Mouse (Mus musculus) midbrain, embryonic 10.5 days (tissue): Measurements from ENCODE around the gene Zfp334. TPM values are rescaled to one million over a fixed set of nuclear protein-coding genes. Genes with fewer than 3 reads are reported as not detected.

Source experiments
- DNase-seq: peaks from one replicate; pipeline ENCODE4 v3.0.0-alpha.2; 2017; ENCODE audit warnings: low spot score
- H3K27ac ChIP-seq: fragments of 300-500 bp; sonication (generic); replicated peaks from 2 replicates; pipeline ENCODE4 v1.5.1; 2016; ENCODE audit warnings: mild to moderate bottlenecking
- H3K27me3 ChIP-seq: fragments of 300-500 bp; sonication (generic); 2 replicates; pipeline ENCODE4 v1.6.1; 2016; ENCODE audit warnings: low read depth, mild to moderate bottlenecking; ENCODE audit not compliant: poor library complexity, severe bottlenecking
- H3K36me3 ChIP-seq: fragments of 300-500 bp; sonication (generic); 2 replicates; pipeline ENCODE4 v1.6.1; 2016; ENCODE audit warnings: mild to moderate bottlenecking, moderate library complexity
- H3K4me1 ChIP-seq: fragments of 300-500 bp; sonication (generic); 2 replicates; pipeline ENCODE4 v1.6.1; 2016
- H3K4me3 ChIP-seq: fragments of 300-500 bp; sonication (generic); 2 replicates; pipeline ENCODE4 v1.5.1; 2016; ENCODE audit warnings: mild to moderate bottlenecking, moderate library complexity
- H3K9me3 ChIP-seq: fragments of 300-500 bp; sonication (generic); replicated peaks from 2 replicates; pipeline ENCODE4 v1.6.1; 2016; ENCODE audit warnings: mild to moderate bottlenecking
- whole genome bisulfite sequencing: fragments of 180-500 bp; shearing (Covaris S2); methylation state at CpG from one replicate; pipeline ENCODE4 v1.1.7; 2016; 5-methylcytosine and 5-hydroxymethylcytosine counted together
- polyA plus RNA-seq: library from polyadenylated mRNA; unstranded; fragments of >200 nt; fragmentation: Nextera tagmentation; extraction: Ambion mirVana; gene quantifications from 2 replicates; pipeline ENCODE4 v1.2.1, GENCODE M21; 2016

Gene Zfp334
- polyA plus RNA-seq, 1 experiment from 2014 or later = 19.9 TPM

DNA sequence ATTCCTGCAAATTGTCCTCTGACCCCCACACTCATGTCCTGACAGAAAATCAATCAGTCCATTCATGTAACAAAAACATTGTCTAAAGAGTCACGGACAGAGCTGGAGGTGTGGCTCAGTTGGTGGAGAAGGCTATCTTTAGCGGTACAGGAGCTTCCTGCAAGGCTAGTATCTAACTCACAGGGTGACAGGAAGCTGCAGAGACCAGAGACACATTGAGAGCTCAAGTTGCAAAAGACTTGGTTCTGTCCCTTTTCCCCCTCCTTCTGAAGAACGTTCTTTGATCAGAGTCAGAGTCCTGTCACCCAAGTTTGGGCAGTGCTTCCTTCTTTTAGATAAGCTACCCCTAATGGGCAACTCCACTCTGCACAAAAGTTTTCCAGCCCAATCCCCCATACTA, 58.4 kb downstream of the Zfp334 start:
- Histone ChIP-seq H3K9me3 (no peaks in the 10 kb centered on the region), H3K4me1 (peaks cover 37% of the 10 kb centered on the region)
- DNase-seq = no peak

GRCm38 (mm10) chr2:165328746-165329145, 59.3 kb downstream of the Zfp334 start:
- Histone ChIP-seq H3K4me3 (no peak overlapping the region), H3K4me1 (peaks cover 47% of the 10 kb centered on the region), H3K9me3 (no peaks in the 10 kb centered on the region), H3K27ac (no peak overlapping the region), H3K27me3 (peaks cover 48% of the 10 kb centered on the region), H3K36me3 (no peaks in the 10 kb centered on the region)
- 83% methylated on average over 5 of the region's 5 CpGs for WGBS
- no peak for DNase-seq

More for the DNA sequence above, 58.4 kb downstream of the Zfp334 start:
- Histone ChIP-seq H3K4me3 (no peak overlapping the region), H3K27me3 (peaks cover 50% of the 10 kb centered on the region), H3K36me3 (no peaks in the 10 kb centered on the region), H3K27ac (no peak overlapping the region)
- WGBS = 46% methylated on average over 3 of the region's 3 CpGs

GRCm38 (mm10) chr2:165327386-165327785, 60.7 kb downstream of the Zfp334 start:
- H3K4me1 ChIP-seq = peaks cover 50% of the 10 kb centered on the region
- H3K9me3 ChIP-seq = no peaks in the 10 kb centered on the region
- peaks cover 40% of the 10 kb centered on the region for H3K27me3 ChIP-seq
- H3K4me3 ChIP-seq = peak overlapping the region; percentile 94
- H3K36me3 ChIP-seq = no peaks in the 10 kb centered on the region; the same call in 1 of the 2 replicates
- H3K27ac ChIP-seq = peak overlapping the region; percentile 91; the same call in 1 of the 2 replicates
- 61% methylated on average over 7 of the region's 7 CpGs for WGBS
- DNase-seq = no peak

- Histone ChIP-seq H3K4me3 (peak within 1 kb of the TSS; percentile 94), H3K27me3 (peaks cover 42% of the 10 kb centered on the region), H3K9me3 (no peaks in the 10 kb centered on the region), H3K4me1 (peaks cover 56% of the 10 kb centered on the region), H3K36me3 (peaks cover 5% of the 10 kb centered on the region), H3K27ac (peak within 1 kb of the TSS; percentile 91)
- under 1% methylated on average over 55 of the region's 55 CpGs for WGBS
- peak; percentile 96 for DNase-seq
Observed at GRCm38 (mm10) chr2:165326304-165327190, 61.5 kb downstream of the Zfp334 start, which contains the start of gene Elmo2. Gene Elmo2 (minus strand): TSS chr2:165326479.

- peak overlapping the region; percentile 94 for H3K4me3 ChIP-seq
- 3% methylated on average over 30 of the region's 30 CpGs for WGBS
- peaks cover 50% of the 10 kb centered on the region for H3K27me3 ChIP-seq
- peak overlapping the region; percentile 91 for H3K27ac ChIP-seq
- peaks cover 64% of the 10 kb centered on the region for H3K4me1 ChIP-seq
- peaks cover 5% of the 10 kb centered on the region for H3K36me3 ChIP-seq
- no peaks in the 10 kb centered on the region for H3K9me3 ChIP-seq
- DNase-seq = no peak
Observed at GRCm38 (mm10) chr2:165325521-165326303, 62.3 kb downstream of the Zfp334 start.

Other genes with a start within 250 kb of the Zfp334 start
- gene Cdh22, start 153.4 kb downstream of the Zfp334 start, polyA plus RNA-seq = 3.9 and 7.1 TPM in 2 replicates
- 72.8 and 73.0 TPM in 2 replicates for gene Slc35c2, start 100.4 kb downstream of the Zfp334 start, polyA plus RNA-seq
- 81.7 and 90.0 TPM in 2 replicates for gene Elmo2, start 61.8 kb downstream of the Zfp334 start, polyA plus RNA-seq
- gene Zfp663, start 19.5 kb downstream of the Zfp334 start, polyA plus RNA-seq = 6.0 and 7.2 TPM in 2 replicates
- gene Ocstamp, start 12.1 kb upstream of the Zfp334 start, polyA plus RNA-seq = 0.06 and 0.07 TPM in 2 replicates
- 0.48 and 1.3 TPM in 2 replicates for gene Slc13a3, start 85.0 kb upstream of the Zfp334 start, polyA plus RNA-seq
- 53.2 and 56.9 TPM in 2 replicates for gene Trp53rka, start 105.1 kb upstream of the Zfp334 start, polyA plus RNA-seq
- 4.0 and 4.4 TPM in 2 replicates for gene Slc2a10, start 115.5 kb upstream of the Zfp334 start, polyA plus RNA-seq
- gene Eya2, start 206.8 kb upstream of the Zfp334 start, polyA plus RNA-seq = 9.6 and 14.2 TPM in 2 replicates